Mouse (Mus musculus) left cerebral cortex, adult 9 months (tissue): ENCODE measurements around the gene Acaa1a.

Experiments used
- DNase-seq, 2 experiments: peaks; one replicate each; pipeline ENCODE4 v3.0.0; 2022; ENCODE audit warnings: low spot score in 2 of 2

Gene Acaa1a

DNA sequence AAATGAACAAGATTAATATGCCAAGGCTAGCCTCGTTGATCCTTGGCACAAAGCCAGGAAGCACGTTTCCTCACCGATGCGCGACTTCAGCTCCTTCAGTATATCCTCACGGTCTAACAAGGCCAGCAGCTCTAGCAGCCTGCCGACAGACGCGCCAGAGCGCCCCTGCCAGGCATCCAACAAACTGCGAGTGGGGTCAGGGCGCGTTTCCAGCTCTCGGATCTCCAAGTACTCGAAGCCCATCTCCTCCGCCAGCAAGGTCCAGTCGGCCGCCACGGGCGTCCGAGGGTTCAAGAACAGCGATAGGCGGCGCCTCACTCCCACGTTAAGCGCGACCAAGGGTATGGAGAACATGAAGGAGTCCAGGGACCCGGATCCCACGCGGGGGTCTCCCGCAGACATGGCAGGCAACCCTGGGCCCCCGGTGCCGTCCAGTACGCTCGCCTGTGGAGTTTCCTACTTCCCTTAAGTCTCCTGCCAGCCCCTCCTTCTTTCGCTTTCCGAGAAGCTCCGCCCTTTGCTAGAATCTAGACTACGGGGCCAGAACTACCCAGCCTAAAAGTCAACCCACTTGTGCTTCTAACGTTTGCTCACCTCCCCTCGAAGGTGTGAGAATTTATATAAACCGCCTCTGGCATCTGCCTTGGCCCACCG is at the start of gene Acaa1a:
Acaa1a (plus strand) TSS at position 119 of the 654 bp plus-strand sequence.
- peak in 1 of 2 experiments; percentile 55 for DNase-seq

DNA sequence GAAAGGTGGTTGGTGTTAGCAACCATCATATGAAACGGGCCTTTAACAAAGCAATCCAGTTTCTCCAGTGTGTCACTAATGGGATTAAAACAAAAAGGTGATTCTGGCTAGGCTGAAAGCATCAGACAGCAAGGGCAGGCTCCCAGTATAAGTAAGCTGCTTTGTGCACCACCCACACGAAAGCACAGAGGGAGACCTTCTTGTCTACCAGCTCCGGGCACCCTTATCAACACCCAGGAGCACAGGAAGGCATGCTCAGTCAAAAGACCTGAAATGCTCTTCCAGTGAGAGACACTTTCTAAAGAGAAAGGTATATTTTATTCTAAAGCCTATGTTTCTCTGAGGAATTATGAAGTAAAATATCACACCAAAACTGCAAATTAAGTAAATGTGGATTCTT is 48.7 kb upstream of the Acaa1a start:
- no peak for DNase-seq

DNA sequence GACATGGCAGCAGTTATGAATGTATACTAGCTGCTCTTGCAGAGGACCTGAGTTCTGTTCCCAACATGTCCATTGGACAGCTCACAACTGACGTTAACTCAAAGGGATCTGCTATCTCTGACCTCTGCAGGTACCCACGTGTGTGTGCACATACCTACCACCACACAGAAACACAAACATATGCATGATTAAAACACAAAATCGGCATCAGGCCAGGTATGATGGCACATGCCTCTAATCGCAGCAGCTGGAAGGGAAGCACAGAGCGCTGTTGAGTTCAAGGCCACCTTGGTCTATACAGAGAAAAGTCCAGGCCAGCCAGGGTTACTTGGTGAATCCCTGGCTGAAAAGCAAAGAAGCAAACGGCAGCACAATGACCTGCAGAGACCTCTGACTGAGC is 41.8 kb upstream of the Acaa1a start:
- DNase-seq, result no peak

DNA sequence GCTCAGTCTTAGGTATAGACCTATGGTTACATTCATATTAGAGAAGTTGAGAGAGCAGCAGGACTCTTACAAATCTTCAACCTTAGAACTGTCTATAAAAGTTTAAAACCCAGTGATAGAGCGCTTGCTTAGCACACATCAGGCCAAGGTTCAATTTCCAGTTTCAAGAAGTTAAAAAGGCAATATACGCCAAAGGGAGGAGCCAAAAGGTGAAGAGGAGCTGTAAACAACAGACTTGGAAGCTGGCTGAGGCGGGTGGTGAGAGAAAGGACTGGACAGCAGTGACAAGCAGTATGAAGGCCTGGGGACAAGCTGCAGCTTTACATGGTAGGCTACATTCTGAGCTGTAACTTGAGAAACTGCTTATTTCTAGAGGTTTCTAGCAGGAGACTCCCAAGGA is 40.9 kb upstream of the Acaa1a start:
- DNase-seq, result no peak

DNA sequence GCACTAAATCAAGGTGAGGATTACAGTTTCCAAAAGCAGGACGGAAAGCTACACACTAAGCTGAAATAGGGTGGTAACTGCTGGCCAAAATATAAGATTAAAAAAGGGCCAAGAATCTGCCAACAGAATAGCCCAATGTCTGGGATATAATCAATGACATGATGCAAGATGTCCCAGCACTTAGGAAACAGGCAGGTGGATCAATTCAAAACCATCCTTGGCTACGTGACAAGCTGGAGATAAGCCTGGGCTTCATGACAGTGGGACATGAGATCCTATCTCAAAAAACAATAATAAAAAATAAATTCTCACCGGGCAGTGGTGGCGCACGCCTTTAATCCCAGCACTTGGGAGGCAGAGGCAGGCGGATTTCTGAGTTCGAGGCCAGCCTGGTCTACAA is 33.6 kb upstream of the Acaa1a start:
- no peak for DNase-seq

DNA sequence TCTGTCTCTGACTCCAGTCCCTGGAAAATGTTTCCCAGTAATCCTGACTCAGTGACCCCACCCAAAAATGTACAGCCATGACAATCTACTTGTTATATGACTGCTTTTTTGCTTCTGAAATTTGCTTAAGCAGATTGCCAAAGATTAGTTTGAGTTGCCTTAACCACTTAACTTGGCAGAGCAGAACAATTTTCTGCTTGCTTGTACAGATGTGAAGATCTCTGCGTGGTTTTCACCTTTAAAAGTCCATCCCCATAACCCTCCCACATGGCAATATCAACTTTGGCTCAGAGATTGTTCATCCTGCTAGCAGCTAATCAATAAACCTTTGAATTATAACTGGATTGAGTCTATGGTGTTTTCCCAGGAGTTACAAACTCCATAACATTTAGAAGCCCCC is 30.4 kb upstream of the Acaa1a start:
- DNase-seq, result no peak

DNA sequence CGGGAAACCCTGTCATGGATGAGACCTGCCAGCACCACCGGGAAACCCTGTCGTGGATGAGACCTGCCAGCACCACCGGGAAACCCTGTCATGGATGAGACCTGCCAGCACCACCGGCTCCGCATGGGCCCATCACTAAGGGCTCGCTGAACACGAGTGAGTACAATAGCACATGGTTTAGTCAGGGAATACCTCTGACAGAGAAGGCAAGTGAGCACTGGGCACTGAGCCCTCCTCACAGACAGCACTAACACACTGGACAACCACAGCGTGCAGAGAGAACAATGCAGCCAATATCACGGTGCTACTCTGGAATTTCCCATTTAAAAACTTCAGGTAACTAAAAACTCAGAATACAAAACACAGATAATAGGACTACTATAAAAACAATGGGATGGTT is 26.4 kb upstream of the Acaa1a start:
- no peak for DNase-seq

DNA sequence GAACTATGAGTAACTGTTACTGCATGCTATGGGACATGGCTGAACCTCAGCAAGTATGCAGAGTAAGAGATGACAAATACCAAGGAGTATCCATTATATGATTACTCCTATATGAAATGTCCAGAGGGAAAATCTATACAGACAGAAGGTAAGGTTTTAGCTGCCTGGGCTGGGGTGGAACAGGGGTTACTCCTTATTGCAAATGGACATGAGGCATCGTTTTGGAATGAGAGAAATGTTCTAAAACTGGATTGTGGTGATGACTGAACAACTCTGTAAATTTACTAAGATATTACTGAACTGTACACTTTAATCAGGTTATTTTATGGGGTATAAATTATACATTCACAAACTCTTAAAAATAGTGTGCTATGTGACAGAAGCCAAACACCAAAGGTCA is 20.6 kb upstream of the Acaa1a start:
- no peak for DNase-seq

DNA sequence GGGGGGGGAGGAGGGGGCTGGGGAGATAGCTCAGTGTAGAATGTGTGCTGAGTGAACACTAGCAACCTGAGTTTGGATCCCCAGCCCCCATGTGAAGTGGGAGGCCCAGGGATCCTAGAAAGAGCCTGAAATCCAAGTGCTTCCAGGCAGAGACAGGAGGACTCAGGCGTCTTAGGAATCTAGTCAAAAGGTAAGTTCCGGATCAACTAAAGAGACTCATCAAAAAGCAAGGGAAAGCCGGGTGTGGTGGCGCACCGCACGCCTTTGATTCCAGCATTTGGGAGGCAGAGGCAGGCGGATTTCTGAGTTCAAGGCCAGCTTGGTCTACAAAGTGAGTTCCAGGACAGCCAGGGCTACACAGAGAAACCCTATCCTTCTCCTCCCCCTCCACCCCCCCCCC is 19.0 kb upstream of the Acaa1a start:
- no peak for DNase-seq

DNA sequence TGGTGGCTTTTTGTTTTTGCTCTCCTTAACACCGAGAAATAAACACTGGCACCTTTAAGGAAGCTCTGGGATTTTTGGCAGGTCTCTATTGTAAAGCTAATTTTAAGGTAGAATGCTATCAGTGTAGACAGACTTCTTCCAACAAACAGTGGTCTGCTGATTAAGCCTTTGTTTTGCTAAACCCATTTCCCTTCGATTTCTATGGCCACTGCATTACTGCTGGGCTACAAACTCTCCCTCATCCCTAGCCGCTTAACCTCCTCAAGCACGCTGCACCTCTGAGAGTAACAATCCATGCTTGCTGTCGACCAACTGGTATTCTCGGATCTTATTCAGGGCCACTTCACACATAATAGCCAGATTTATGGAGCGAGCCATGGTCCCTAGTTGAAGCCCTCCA is 18.5 kb upstream of the Acaa1a start:
- no peak for DNase-seq

DNA sequence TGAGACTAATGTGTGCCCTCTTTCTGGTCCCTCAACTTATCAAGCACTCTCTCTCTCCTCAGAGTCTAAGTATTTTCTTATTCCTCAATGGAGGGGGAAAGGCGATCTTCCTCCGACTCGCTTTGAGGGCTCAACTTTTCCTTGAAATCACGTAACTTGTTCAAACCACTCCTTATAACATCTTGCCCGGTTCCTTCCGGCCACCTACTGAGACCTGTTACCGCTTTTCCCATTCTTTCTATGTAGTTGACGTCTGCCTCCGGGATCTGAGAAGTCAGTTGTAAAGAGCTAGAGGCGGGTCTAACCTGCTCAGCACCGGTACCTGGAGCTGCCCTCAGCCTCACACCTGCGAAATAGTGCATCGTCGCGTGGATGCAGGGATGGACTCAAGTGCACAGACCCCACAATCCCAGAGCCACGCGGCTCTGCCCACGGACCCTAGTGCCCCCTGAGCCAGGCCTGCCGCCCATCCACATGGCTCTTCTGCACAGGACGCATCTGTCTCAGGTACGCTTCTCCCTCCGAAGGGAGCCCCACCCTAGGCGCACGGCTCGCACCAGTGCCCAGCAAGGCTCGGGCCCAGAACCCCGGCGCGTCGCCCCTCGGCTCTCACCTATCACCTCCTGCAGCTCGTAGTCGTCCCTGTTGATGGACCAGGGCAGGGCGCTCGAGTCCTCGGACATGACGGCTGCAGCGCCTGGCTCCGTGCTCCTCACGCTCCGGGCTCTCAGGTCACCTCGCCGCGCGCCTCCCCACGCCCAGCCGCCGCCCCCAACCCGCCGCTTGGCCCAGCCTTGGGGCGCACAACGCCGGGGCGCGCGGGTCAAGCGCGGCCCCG is 17.9 kb upstream of the Acaa1a start:
- DNase-seq, result no peak

DNA sequence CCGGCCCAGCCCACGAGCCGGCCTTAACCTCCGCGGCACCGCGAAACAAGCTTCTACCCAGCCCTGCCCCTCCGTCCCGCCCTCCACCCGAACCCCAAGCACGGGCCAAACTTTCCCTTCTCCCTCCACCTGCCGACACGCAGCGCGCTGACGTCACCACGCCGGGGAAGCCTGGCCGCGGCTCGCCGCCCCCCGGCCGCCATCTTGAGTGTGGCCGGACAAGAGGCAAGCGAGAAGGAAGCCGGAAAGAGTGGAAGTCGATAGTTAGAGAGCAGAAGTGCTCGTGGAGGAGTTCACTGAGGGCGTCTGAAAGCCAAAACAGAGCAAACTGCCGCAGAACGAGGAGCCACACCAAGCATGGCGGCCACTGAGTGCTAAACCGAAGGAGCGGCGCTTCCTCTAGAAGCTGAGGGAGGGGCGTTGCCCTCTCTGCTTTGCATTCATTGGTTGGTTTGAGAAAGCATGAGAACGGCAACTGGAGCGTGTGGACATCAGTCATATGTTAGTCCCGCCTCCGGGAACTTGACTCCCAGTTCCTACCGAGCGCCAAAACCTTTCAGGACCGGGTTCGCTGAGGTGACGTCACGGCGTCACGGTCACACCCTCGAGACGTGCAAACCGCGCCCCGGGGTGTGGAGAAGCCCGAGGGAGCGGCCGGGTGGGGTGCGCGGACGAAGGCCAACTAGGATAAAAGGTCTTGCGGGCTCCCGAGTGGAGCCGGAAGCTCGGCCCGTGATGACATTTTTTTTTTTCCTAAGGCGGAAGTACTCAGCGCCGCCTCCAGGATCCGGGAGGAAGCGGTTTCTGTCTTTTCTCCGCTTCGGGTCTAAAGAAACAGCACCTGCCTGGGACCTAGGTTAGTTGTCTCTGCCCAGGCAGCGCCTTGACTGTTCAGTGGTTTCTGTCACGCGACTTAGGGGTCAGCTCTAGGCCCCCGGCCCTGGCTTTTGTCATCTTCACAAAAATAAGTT is 16.9 kb upstream of the Acaa1a start, which contains the start of gene Oxsr1:
Oxsr1 (minus strand) TSS at position 139 of the 971 bp plus-strand sequence.
- peak; percentile 99 to 100 for DNase-seq

DNA sequence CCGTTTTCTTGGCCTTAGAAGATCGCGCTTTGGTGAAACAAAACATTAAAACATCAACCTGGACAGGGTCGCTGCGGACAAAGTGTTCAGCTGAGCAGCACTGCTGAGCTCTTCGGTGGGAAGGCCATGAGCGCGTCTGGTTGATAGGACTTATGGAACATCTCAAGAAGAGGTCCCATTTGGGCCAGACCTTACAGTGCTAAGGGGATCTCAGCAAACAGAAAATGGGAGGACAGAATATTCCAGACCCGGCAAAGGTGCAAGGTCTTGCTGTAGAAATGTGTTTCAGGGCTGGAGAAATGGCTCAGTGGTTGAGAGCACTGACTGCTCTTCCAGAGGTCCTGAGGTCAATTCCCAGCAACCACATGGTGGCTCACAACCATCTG is 16.2 kb upstream of the Acaa1a start:
- DNase-seq, result no peak

DNA sequence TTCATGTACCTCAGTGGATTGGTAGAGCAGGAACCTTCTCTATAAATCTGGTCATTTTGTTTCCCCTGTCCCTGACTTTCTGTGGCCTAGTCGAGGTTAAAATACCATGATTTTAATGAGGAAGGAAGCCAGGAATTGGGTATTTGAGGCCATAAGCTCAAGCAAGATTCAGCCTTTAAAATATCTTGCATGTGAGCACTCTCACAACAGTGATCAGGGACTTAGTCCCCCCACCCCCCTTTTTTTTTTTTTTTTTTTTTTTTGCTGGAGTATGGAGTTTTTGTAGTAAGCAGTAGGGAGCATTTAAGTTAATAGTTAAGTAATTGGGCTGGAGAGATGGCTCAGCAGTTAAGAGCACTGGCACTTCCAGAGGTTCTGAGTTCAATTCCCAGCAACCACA is 15.3 kb upstream of the Acaa1a start:
- no peak for DNase-seq

DNA sequence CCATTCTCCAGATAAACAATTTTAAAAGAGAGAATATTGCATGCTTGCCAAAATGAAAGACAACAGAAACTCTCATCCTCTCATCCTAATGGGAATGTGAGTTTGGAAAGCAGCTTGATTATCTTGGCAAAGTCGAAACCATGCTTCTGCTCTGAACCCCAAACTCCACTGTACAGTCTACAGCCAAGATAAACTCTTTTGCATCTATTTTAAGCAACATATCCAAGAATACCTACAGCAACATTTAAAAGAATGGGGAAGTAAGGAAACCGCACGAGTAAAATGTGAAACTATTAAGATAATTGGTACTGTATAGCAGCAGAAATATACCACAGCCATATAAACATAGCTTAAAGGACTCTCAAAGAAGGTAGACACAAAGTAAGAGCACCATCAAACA is 11.0 kb upstream of the Acaa1a start:
- DNase-seq, result no peak

DNA sequence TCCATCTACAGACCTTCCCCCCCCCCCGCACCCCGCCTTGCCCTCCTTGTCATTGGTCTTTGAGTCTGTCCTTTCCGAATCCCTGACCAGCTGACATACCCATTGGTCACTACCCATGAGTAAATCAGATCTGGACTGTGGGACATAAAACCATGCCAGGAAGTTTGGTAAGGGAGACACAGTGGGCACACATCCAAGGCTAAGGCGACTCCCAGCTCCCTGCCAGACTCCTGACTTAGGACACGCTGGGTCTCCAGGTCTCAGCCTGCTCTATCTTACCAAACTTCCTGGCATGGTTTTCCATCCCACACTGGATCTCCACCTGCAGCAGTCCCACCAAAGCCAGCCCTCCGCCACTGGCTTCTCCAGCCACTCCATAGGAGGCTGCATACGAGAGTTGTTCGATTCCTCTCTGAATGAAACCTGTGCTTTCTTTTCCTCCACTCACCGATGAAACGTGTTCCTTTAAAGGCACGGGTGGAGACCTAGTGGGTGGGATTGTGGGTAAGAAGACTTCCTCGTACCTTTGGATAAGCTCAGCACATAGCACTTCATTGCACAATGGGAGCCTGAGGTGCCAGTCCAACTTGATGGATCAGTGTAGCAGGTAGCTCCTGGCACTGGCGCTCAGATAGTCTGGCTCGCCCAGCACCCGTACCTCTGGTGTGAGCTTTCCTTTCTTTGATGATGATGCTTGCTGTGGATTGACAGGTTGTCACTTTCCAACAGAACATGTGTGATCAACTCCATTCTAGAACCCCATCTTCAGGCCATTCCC is 9.1 kb upstream of the Acaa1a start:
- DNase-seq, result no peak

DNA sequence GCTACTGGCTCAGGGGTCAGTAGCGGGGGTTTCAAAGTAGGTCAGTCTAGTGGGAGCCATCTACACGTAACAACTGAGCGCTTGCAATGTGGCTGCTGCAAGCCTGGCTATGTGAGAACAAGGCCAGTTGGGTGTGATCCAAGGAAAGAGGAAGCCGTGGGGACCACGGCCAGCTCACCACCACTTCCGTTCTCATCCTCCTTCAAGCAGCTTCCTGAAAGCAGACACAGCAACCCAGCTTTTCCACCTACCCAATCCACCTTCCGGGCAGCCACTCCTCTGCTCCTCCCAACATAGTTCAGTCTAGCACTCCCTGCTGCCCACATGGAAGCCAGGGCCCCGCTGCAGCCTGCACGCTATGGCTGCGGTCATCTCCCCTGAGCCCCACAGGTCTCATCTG is 5.2 kb upstream of the Acaa1a start:
- peak in 1 of 2 experiments; percentile 55 for DNase-seq

DNA sequence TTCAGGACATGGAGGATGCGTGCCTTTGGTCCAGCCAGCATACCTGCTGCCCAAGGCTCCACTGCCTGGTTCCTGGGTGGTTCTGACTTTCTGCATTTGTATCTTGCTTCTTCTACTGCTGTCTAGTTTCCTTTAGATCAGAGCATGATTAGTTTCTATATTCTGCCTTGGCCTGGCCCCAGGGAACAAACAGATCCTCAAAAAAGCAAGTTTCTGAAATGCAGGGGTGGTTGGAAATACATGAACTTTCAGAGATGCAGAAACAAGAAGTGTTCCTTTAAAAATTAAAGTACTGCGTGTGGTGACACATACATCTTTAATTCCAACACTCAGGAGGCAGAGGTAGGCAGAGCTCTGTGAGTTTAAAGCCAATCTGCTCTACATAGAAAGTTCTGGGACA is 4.6 kb upstream of the Acaa1a start:
- peak in 1 of 2 experiments; percentile 35 for DNase-seq

DNA sequence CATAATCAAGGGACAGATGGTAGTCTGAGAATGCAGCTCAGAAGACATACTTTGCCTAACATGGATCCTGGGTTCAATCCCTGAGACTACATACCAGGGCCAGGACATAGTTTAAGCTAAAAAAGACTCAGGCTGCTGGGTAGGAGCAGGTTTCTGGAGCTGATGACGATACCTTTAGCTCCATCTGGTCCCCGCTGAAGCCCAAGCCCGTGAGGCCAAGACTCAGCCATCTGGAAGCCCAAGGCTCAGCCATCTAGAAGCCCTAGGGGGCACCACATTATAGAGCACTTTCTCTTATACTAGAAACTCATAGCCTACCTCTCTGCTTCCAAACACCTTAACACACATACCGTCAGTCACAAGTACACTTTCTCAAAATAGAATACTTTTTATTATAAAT is 3.9 kb upstream of the Acaa1a start:
- DNase-seq, result no peak

DNA sequence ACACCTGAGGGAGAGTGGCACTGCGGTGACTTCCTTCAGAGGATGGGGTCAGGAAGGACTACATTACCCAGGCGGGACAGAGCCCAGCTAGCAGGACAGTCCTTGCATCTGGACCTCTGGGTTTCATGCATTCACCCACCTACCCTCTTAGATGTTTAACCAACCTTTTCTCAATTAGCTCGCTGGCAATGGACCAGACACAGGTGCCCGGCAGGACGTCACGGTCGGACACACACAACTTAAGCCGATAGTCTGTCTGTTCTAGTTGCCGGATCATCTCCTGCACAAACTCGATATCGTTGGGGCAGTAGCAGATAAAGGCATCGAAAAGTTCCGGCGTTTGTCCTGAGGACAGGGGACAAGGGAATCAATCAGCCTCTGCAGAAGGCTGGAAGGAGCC is 1.6 kb upstream of the Acaa1a start:
- no peak for DNase-seq

DNA sequence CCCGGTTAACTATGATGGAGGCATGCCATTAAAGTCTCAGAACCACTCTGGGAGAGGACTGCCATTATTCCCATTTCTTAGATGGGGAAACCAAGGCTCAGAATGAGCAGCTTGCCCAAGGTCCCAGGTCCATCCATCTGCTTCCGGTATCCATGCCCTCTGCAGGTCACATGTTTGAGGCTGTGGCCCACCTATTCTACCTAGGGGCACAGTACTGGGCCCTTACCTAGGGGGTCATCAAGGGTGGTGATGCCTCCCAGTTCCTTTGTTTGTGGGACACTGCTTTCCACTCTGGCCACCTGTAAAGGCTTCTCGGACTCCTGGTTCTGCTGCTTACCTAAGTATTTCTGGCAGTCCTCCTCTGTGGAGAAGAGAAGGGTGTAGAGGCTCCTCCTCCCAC is 1.1 kb upstream of the Acaa1a start:
- DNase-seq, result no peak
